Mouse (Mus musculus): ENCODE results near the gene Copg2.

DNA sequence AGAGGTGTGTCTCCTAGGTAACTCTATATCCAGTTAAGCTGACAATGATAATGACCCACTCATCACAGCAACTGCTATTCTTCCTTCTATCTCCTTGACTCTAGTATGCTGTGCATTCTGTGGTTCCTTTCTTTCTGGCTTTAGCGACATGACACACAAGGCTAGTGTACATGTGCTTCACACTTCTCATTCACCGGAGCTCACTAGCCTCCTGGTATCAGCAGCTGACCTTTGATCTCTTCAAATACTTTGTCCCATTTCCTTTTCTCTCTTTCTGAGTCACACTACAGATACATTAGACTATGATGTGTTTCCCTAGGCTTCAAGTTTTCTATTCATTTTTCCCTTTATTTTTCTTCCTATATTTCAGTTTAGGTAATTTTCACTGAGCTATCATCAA, 41.4 kb downstream of the Copg2 start:
- TF ChIP-seq EP300 (IDR thresholded peaks at IDR 0.05) = no peak
- TF ChIP-seq CTCF (IDR thresholded peaks at IDR 0.05) = no peak

All from lung, postnatal 0 days (tissue).